Mouse (Mus musculus): Measurements from ENCODE around the gene Cxcl3. TPM values are rescaled to one million over a fixed set of nuclear protein-coding genes. Genes with fewer than 3 reads are reported as not detected.

Gene Cxcl3
- not detected in 2 replicates for total RNA-seq (2014; rRNA removed)
- 0.24 and 0.29 TPM in 2 replicates for polyA plus RNA-seq (2015; fragmentation: Nextera tagmentation; extraction: Ambion mirVana)

DNA sequence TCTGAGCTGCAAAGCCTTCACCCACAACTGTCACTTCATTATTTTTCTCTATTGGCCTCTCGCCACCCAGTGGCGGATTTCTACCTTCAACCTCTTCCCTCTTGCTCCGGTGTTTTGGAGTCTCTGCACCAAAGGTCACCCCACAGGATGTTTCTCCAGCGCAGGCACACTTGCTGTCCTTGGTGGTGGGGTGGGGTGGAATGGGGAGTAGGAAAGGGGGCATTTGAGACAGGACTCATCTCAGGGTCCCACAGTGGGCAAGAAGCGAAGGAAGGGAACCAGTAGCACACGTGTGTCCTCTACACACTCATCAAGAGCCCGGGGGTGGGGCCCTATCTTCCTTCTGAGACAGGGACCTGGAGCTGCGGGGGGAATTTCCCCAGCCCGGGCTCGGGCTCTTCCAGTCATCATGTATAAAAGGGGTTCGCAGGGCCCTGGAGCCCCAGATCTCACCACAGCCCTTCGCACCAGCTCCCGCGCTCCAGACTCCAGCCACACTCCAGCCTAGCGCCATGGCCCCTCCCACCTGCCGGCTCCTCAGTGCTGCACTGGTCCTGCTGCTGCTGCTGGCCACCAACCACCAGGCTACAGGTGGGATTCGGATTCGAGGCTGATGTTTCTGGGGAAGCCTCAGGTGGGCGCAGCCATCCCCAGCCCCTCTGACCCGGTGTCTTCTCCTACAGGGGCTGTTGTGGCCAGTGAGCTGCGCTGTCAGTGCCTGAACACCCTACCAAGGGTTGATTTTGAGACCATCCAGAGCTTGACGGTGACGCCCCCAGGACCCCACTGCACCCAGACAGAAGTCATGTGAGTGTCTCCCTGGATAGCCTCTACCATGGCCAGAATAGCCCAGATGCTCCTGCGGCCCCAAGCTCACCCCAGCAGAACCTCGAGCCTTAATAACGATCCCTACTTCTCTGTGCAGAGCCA, at the start of gene Cxcl3:
Gene Cxcl3, plus strand, starts transcription at position 445 of the 930 bp plus-strand sequence.
- no peaks in the 10 kb centered on the region for H3K9me3 ChIP-seq (ENCODE audit: low read length)
- DNase-seq (ENCODE audit: low spot score) (peak; percentile 70), ATAC-seq (peak; percentile 89)
- peak within 1 kb of the TSS; percentile 65 for H3K4me2 ChIP-seq (ENCODE audit: low read depth, low read length)
- peaks cover 3% of the 10 kb centered on the region; the same call in 1 of the 2 replicates for H3K4me1 ChIP-seq (ENCODE audit: insufficient read depth, low read length)
- 16% methylated on average over 25 of the region's 26 CpGs for WGBS
- H3K27me3 ChIP-seq (ENCODE audit: insufficient read depth, low read length) = no peaks in the 10 kb centered on the region
- H3K4me3 ChIP-seq (ENCODE audit: low read length) = peak within 1 kb of the TSS; percentile 30
- H3K27ac ChIP-seq = no peak within 1 kb of the TSS
- TF ChIP-seq CTCF (IDR thresholded peaks at IDR 0.05; ENCODE audit: low read depth) = peak; percentile 51
- H3K9ac ChIP-seq (replicated peaks; ENCODE audit: low read length) = 0 out of 2 replicates have a peak within 1 kb of the TSS, but pooled peaks have one; percentile 10
- H3K36me3 ChIP-seq (ENCODE audit: insufficient read depth, low read length) = no peaks in the 10 kb centered on the region

- no peak for TF ChIP-seq CTCF (IDR thresholded peaks at IDR 0.05; ENCODE audit: low read depth)
- Histone ChIP-seq H3K27ac (no peak overlapping the region), H3K9ac (replicated peaks; ENCODE audit: low read length) (no peak overlapping the region), H3K4me3 (ENCODE audit: low read length) (no peak overlapping the region), H3K36me3 (ENCODE audit: insufficient read depth, low read length) (no peaks in the 10 kb centered on the region), H3K4me2 (ENCODE audit: low read depth, low read length) (no peak overlapping the region), H3K4me1 (ENCODE audit: insufficient read depth, low read length) (no peaks in the 10 kb centered on the region), H3K27me3 (ENCODE audit: insufficient read depth, low read length) (no peaks in the 10 kb centered on the region), H3K9me3 (ENCODE audit: low read length) (no peaks in the 10 kb centered on the region)
- no peak for DNase-seq (ENCODE audit: low spot score)
- 54% methylated on average over 4 of the region's 4 CpGs for whole genome bisulfite sequencing
- ATAC-seq = no peak
These were observed 43.9 kb upstream of the Cxcl3 start for GRCm38 (mm10) chr5:90742029-90742428.

DNA sequence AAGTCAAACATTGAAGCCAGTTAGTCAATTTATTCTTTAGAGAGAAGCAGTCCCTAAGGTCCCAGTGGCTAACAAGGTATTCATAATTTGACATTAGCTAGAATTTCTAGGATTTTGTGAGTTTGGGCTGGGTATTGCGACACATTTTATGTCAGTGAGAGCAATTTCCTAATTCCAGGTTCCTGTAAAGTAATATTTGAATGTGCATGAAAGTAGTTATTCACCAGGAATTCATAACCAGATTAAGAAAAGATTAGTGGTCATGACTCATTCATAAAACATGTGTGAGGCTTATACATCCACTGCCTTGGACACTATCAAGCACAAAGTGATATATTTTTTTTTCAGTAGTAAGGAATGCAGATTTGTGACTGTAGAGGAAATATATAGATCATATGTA, 32.0 kb upstream of the Cxcl3 start:
- 83% methylated on average over 1 of the region's 1 CpGs for WGBS
- Histone ChIP-seq H3K9ac (replicated peaks; ENCODE audit: low read length) (no peak overlapping the region), H3K9me3 (ENCODE audit: low read length) (no peaks in the 10 kb centered on the region), H3K27ac (no peak overlapping the region), H3K4me2 (ENCODE audit: low read depth, low read length) (no peak overlapping the region), H3K4me1 (ENCODE audit: insufficient read depth, low read length) (no peaks in the 10 kb centered on the region), H3K27me3 (ENCODE audit: insufficient read depth, low read length) (no peaks in the 10 kb centered on the region), H3K36me3 (ENCODE audit: insufficient read depth, low read length) (no peaks in the 10 kb centered on the region), H3K4me3 (ENCODE audit: low read length) (no peak overlapping the region)
- ATAC-seq (no peak), DNase-seq (ENCODE audit: low spot score) (no peak)
- no peak for TF ChIP-seq CTCF (IDR thresholded peaks at IDR 0.05; ENCODE audit: low read depth)

DNA sequence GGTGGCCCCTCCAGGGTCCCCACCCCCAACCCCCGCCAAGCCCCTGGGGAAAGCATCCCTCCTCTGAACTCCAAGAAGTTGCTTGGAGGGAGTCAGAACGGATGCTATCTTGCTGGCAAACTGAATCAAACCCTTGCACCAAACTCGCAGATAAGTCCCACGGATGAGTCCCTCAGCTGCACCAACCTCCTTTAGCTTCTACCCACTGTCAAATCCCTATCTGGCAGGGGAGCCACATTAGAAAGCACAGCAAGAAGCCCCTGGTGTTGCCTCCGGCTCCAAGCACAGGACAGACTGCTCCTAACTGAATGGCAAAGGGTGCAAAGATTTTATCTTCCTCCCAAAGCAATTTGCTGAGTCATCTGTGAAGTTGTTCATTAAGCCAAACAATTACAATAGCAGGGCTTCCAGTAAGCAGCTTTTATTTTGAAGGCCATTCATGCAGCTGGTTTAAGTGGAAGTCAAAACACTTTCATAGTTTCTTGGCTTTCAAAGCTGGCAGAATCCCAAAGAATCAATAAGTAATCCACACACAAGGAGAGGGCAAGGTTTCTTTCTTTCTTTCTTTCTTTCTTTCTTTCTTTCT, 27.8 kb upstream of the Cxcl3 start:
- no peak overlapping the region for H3K9ac ChIP-seq (replicated peaks; ENCODE audit: low read length)
- 41% methylated on average over 5 of the region's 5 CpGs for WGBS
- no peaks in the 10 kb centered on the region for H3K4me1 ChIP-seq (ENCODE audit: insufficient read depth, low read length)
- H3K9me3 ChIP-seq (ENCODE audit: low read length) = no peaks in the 10 kb centered on the region
- H3K36me3 ChIP-seq (ENCODE audit: insufficient read depth, low read length) = no peaks in the 10 kb centered on the region
- H3K27ac ChIP-seq = no peak overlapping the region
- no peaks in the 10 kb centered on the region for H3K27me3 ChIP-seq (ENCODE audit: insufficient read depth, low read length)
- 0 out of 2 replicates have a peak, but pooled peaks have one; percentile 12 for ATAC-seq
- no peak overlapping the region for H3K4me3 ChIP-seq (ENCODE audit: low read length)
- H3K4me2 ChIP-seq (ENCODE audit: low read depth, low read length) = no peak overlapping the region
- peak; percentile 38 for DNase-seq (ENCODE audit: low spot score)
- TF ChIP-seq CTCF (IDR thresholded peaks at IDR 0.05; ENCODE audit: low read depth) = no peak

DNA sequence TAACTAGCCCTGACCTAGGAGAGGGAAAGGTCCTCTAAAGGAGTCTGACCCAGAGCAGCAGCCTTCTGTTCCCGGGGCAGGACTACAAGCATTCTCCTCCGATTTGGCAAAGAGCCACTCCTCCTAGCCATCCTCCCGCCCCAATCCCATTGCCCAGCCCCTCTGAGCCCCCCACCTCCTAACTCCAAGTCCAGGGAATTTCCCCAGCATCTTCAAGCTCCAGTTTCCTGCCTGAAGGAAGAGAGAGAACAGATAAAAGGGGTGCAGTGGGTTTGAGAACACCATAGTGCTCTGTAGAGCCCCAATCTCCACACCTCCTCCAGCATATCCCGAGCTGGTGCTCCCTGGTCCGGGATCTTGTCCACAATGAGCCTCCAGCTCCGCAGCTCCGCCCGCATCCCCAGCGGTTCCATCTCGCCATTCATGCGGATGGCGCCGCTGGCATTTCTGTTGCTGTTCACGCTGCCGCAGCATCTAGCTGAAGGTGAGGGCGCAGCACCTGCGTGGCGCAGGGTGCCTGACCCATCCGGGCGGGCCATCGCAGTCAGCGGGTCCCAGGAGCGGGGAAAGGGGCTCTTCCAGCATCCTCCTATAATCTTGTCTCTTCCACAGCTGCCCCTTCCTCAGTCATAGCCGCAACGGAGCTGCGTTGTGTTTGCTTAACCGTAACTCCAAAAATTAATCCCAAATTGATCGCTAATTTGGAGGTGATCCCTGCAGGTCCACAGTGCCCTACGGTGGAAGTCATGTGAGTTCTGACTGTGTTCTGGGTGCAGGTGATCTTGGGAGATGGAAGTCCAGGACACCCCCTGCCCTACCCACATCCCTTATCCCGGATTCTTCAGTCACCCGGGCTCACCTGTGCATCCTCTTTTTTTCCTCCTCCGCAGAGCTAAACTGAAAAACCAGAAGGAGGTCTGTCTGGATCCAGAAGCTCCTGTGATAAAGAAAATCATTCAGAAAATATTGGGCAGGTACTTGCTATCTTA, 26.5 kb upstream of the Cxcl3 start, which contains the start of gene Cxcl5:
Gene Cxcl5, plus strand, starts transcription at position 284 of the 989 bp plus-strand sequence.
- Histone ChIP-seq H3K9ac (replicated peaks; ENCODE audit: low read length) (peak within 1 kb of the TSS; percentile 31), H3K36me3 (ENCODE audit: insufficient read depth, low read length) (no peaks in the 10 kb centered on the region), H3K27ac (no peak within 1 kb of the TSS), H3K4me3 (ENCODE audit: low read length) (peak within 1 kb of the TSS; percentile 41), H3K9me3 (ENCODE audit: low read length) (no peaks in the 10 kb centered on the region), H3K27me3 (ENCODE audit: insufficient read depth, low read length) (no peaks in the 10 kb centered on the region), H3K4me1 (ENCODE audit: insufficient read depth, low read length) (no peaks in the 10 kb centered on the region), H3K4me2 (ENCODE audit: low read depth, low read length) (peak within 1 kb of the TSS; percentile 72)
- no peak for TF ChIP-seq CTCF (IDR thresholded peaks at IDR 0.05; ENCODE audit: low read depth)
- peak; percentile 46 for DNase-seq (ENCODE audit: low spot score)
- peak; percentile 79 for ATAC-seq
- 3% methylated on average over 32 of the region's 32 CpGs for WGBS

DNA sequence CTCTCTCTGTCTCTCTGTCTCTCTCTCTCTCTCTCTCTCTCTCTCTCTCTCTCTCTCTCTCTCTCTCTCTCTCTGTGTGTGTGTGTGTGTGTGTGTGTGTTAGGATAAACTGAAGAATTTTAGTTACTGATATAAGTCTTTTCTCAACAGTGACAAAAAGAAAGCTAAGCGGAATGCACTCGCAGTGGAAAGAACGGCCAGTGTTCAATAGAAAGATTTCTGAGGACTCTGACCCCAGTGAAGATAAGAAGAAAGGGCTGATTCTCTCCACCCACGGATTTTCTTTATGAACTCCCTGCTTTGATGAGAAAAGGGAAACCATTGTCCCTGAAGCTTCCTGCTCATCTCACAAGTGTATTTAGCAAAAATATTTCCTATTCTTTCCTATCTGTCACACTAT, 25.6 kb upstream of the Cxcl3 start:
- TF ChIP-seq CTCF (IDR thresholded peaks at IDR 0.05; ENCODE audit: low read depth) = no peak
- H3K4me1 ChIP-seq (ENCODE audit: insufficient read depth, low read length) = no peaks in the 10 kb centered on the region
- no peak overlapping the region for H3K27ac ChIP-seq
- DNase-seq (ENCODE audit: low spot score) (no peak), ATAC-seq (no peak)
- H3K9ac ChIP-seq (replicated peaks; ENCODE audit: low read length) = no peak overlapping the region
- no peaks in the 10 kb centered on the region for H3K9me3 ChIP-seq (ENCODE audit: low read length)
- H3K4me3 ChIP-seq (ENCODE audit: low read length) = no peak overlapping the region
- H3K27me3 ChIP-seq (ENCODE audit: insufficient read depth, low read length) = no peaks in the 10 kb centered on the region
- no peak overlapping the region for H3K4me2 ChIP-seq (ENCODE audit: low read depth, low read length)
- WGBS = 52% methylated on average over 4 of the region's 4 CpGs
- H3K36me3 ChIP-seq (ENCODE audit: insufficient read depth, low read length) = no peaks in the 10 kb centered on the region

Data from hindbrain, postnatal 0 days (tissue).